Mouse (Mus musculus) c-Kit-positive CD71-positive TER-119-positive erythroid progenitor cells, embryonic 14.5 days (primary cell): ENCODE data around the gene Rufy3.

Source experiments
- DNase-seq: peaks from one replicate; pipeline ENCODE4 v3.0.0-alpha.2; 2013; ENCODE audit warnings: low spot score

Gene Rufy3

DNA sequence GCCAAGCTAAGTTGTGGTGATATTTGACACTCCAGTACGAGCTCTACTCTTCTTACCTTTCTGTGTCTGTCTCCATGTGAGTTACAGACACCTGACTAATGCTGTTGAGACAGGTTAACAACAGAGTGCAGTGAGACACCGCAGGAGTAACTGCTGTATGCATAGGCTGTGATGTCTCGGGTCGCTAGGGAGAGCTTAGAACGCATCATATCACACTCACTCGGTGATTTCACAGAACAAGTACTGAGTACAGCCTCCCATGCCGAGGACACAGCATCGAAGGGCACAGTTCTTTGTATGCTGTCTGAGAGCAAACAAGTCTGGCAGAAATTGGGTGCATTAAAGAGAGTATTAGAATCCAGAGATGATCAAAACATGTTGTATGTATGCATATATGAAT, 65.1 kb downstream of the Rufy3 start:
- no peak for DNase-seq

DNA sequence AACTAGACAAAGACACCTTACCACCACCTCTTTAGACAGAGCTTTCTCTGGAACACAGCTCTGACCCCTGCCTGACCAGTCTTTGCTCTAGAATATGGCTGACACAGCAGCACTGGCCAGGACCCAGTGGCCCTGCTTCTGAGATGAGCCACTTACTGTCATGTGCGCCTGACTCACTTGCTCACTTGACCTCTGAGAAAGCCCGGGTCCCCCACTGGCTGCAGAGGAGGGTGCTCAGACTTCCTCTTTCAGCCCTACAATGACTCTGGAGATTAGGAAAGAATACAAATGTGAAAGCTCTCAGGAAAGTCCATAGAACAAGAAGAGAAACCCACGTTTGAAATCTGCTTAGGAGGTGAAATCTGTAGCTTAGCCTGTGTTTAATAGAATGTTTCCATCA, 66.0 kb downstream of the Rufy3 start:
- DNase-seq = no peak

DNA sequence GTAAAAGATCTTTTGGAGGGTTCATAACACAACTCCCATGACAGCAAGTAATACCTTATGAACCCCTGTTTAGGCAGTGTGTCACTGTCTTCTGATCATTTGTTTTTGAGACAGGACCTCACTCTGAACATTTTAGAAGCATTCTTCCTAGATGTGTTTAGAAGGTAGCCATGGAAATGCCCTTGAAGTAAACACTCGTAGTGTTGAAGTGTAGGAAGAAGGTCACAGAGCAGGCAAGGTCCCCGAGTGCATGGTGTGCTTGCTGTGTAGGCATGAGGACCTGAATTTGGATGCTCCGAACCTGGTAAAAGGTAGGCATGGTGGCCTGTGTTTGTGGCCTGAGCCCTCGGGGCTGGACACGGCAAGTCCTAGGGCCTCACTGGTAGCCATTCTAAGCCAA, 66.7 kb downstream of the Rufy3 start:
- no peak for DNase-seq

DNA sequence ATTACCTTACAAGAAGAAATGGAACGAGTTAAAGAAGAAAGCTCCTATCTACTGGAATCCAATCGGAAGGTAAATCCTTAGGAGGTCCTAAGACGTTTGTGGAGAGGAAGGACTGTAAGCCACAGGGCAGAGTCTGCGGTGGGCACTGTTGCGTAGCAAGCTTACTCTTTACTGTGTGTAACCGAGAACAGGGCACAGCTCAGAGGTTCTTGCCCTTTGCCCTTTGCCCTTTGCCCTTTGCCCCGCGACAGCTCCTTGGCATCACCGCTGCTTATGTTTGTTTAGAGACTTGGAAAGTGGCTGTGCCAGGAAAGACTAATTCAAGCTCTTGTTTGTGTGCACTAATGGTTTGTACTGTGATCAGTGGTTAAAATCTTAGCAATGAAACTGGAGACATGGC, 67.6 kb downstream of the Rufy3 start:
- DNase-seq = no peak

DNA sequence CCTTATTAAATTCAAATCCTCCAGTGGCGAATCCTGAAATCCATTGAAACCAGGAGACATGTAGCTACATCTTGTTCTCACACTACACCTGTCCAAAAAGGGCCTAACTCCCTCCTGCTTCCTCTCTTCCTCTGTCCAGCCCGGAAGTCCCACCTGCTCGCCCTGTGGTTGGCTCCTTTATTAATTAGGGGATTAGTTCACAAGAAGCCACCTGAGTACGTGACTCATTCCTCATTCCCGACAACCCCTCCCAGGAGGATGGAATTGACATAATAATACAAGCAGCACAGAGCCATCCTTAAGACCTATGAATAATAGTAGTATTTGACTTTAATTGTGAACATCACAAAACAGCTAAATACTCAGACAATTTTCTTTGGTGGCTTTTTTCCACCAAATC, 69.2 kb downstream of the Rufy3 start:
- DNase-seq = no peak

DNA sequence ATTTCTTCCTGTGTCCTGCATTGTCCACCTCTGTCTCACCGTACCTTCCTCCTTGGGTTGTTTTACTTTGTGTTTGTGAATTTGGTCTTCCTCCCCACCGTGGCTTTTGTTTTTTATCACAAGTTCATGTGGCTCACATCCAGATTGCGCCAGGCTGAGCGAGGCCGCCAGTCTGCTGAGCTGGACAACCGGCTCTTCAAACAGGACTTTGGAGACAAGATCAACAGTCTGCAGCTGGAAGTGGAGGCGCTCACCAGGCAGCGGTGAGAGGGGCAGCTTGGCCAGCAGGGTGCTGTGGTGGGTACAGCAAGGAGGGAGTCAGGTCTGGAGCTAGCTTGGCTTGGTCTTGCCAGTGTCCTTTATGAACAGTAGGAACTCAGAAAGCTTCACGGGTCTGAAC, 77.9 kb downstream of the Rufy3 start:
- no peak for DNase-seq

DNA sequence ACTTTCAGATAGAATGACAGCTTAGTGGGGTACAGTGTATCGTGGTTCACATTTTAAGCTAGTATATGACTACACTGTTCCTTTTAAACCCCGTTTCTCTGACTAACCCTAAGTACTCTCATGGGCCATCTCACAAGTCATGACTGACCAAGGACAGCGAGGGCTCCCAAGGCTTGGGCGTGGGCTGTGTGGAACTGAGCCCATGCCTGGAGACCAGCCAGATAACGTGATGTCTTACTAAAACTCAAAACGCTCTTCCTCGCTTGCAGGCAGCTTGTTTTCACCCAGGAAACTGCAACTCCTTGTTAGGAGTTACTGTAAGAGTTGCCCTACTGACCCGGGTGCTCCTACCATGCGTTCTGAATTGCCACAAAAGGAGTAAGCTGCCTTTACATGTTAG, 78.7 kb downstream of the Rufy3 start:
- DNase-seq = no peak

DNA sequence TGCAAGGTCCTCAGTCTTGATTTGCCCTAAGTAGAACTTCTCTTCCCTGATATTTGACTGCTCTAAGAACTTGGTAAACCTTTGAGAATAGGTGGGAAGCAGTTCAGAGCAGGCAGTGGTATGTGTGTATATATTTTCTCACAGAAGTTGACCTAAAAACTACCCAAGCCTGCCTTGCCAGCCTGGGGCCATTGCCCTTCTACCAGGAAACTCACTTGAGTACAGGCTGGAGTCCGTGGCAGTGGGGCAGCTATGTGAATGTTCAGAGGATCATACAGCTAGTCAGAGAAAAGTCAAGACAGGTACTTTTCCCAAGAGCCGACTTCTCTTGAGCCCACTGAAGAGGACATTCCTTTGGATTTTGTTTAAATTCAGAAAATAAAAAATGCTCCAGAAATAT, 80.1 kb downstream of the Rufy3 start:
- DNase-seq = no peak

DNA sequence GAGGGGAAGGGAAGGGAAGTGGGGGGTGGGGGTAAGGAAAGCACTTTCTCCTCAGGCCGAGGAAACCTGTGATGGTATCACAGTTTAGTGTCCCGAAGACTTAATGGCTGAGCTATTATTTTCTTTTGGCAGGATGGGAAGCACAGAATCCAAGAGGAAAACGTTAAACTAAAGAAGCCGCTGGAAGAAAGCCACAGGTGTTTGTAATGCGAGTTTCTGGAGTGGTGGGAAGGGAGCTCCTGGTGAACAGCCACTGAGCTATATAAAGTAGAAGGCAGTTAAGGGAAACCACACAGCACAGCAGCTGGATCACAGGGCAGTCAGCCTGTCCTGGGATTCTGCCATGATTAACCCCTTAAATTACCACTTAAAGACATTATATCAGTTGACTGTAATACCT, 80.6 kb downstream of the Rufy3 start:
- DNase-seq = no peak

DNA sequence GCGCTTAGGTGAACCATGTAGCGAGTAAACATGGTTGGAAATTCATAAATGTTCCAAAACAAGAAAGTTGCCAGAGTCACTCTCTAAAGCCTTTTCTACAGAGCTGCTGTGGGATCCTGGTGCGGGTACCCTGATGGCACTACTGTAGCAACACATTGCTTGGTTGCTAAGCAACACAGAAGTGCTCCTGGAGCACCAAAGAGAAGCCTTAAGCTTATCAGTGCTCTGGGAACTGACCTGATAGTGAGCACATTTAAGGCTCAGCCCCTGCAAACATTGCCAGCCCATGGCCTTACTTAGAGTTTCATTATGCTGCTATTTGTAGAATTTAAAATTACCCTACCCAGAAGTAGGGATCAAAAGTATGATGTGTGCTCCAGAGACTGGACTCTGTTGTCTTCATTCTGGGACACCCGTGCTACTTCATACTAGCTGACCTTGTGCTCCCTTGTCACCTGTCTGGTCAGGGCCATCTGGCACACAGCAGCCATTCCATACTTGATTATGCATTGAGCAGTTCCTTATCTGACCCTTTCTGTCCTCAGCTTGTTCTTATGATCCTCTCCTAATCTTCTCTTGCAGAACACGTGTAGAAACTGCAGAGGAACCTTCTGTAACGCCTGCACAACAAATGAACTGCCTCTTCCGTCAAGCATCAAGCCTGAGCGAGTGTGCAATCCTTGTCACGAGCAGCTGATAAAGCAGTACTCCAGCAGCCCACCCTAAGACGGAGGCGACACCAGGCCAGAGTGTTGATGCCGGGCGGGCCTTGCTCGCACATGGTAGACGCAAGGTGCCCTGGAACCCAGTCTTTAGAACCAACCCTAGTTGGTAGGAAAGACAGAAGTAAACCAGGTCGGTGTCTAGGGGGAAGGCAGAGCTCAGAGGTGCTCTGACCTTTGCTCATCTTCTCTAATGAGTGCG, 84.7 kb downstream of the Rufy3 start:
- DNase-seq = peak; percentile 14

DNA sequence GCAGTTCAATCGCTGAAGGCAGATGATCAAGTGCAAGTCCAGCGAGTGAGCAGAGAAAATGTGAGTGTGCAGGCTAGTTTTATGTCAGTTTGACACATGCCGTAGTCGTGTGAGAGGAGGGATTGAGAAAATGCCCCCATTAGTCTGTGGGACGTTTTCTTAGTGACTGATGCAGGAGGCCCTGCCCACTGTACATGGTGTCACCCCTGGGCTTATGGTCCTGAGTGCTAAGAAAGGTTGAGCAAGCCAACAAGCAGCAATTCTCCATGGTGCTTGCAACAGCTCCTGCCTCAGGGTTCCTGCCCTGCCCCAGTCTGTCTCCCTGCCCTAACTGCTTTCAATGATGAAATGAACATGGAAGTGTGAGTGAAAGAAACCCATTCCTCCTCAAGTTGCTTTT, 87.7 kb downstream of the Rufy3 start:
- DNase-seq = no peak

DNA sequence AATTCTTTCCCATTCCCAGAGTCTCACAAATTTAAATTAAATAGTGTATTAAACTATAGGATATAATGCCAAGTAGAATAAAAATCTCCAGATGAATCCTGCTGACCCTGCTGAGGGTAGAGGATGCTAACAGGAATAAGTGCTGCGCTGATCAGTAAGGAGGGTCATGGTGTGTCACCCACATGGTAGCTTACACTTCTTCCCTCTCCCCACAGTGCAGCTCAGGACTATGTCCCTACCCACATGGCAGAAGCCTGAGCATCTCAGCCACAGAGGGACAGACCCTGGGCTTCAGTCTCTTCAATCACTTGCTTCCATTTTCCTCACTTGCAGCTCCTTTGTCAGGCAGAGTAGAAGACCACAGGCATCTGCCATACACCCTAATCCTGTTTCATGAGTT, 93.0 kb downstream of the Rufy3 start:
- no peak for DNase-seq

DNA sequence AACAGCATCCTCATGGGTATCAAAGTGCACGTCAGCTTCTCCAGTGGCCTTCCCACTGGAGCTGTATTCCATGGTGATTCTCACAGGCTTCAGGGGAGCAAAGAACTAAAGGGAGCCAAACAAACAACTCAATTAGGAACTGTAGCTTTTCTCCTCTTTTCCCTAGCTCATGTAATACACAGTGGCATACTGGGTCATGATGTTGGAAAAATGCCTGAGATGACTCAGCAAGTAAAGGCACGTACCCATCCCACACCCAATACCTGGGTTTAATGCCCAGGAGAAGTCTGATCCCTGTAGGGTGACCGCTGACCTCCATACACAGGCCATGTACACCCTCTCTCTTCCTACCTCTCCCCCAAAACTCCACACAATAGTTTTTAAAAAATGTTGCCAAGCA, 98.3 kb downstream of the Rufy3 start:
- DNase-seq = no peak

DNA sequence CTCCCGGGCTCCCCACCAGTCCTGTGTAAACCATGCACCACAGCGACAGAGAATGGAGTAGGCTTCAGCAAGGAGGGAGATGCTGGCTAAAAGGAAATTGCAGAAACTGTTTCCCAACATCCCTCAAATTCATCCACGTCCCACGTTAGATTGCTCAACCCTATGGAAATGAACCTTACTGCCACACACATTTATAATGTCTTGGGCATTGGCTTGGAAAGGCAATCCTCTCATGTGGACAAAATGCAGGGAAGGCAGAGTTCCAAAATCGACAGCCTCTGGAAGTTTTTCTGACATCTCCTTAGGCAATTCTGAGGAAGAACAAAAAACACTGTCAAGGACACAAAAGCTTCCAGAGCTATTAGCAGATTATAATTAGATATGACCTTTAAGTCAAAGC, 99.0 kb downstream of the Rufy3 start:
- DNase-seq = no peak

DNA sequence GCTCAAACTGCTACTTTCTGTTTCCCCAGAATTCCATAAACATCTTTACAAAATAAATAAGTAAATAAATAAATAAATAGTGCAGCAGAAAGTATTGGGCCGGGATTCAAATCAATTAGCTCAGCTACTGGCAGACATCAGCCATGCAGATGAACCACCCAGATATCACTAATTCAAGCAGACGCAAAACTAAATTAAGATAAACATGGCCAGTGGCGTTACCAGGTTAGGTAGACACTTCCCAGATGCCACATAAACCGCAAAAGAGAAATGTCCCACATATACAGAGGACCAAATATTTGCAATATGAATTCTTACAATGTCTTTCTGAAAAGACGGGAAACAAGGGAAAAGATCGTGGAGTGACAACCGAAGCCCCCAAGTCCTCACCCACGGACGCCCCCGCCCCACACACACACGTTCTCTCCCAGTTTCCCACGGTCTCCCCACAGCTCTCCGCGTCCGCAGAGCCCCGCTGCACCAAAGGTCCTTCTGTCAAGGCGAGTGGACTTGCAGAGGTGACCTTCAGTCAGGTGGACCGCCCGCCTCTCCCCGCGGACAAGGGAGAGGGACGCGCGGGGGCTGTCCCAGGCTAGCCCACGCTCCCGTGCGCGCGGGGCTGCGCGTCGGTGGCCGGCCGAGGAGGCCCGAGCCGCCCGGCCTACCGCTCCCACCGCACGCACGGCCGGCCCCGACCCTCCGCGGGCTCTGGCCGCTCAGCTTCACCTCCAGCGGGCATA, 110.0 kb downstream of the Rufy3 start:
- DNase-seq = peak; percentile 53

DNA sequence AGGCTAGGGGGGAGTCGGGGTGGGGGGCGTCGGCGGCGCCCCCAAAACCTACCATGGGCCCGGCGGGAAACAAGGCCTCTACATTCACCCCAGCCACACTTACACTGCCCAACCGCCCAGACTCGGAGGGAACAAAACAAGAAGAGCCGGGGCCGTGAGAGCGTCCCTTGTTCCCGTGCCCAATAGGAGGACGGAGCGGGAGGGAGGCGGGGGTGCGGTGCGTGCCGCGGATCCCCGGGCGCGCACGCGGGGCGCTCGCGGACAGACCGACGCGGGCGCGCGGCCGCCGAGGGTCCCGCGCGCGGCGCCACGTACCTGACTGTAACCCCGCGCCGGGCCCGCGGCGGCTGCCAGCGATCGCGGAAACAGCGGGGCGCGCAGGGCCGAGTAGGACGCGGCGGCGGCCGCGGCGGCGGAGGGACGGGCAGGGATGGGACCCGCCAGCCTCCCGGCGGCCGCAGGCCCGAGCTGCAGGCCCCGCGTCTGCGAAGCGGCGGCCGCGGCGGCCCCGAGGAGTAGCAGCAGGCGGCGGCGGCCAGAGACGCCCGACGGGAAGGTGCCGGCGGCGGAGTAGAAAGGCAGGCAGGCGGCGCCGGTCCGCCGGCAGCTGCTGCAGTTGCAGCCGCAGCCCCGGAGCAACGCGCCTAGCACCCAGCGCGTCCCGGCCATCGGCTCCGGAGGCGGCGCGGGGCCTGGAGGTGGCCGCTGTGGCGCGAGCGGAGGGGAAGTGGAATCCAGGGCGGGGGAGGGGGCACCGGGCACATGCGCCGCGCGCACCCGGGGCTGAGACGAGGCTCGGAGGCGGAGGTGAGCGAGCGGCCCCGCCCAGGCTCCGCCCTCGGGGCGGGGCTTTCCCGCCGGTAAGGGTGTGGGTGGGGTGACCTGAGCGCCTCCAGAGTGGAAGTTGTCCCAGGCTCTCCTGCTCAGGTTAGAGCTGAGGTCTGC, 110.9 kb downstream of the Rufy3 start, which contains the start of gene Grsf1:
TSS of gene Grsf1 (minus strand) at position 729 of the 945 bp plus-strand sequence.
- peak; percentile 84 for DNase-seq

DNA sequence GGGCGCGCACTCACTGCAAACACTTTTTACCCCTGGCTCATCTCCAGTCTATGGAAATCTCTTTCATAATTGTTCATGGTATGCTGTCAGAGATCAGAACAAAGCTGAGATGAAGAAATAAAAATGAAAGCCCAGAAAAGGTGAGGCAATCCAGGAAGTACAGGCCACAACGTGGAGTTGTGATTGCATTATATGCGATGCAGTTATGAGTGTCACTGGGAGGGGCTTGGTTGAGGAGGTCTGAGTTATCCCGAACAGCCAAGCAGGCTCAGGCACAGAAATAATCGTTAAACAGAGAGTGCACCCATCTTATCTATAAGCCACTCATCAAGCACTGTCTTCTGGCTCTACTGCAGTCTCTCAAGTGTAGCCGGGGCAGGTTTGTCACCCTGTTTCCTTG, 114.1 kb downstream of the Rufy3 start:
- DNase-seq = no peak

DNA sequence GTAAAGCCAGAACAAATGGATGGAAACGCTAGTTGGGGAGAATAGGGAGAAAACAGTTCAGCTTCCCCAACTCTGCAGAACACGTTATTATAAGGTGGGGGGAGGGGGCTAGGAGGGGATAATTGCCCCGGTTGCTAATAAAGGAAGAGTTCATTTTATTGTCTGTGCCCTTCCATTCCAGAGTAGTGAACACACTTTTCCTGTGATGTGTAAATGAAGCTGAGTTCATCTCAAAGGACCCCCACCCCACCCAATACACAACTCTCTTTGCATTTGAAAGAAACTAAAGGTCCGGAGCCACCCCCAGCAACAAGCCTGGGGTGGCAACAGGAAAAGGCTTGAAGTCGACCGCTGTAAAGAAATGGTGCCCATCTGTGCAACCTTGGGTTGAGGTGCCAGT, 114.5 kb downstream of the Rufy3 start:
- DNase-seq = no peak

DNA sequence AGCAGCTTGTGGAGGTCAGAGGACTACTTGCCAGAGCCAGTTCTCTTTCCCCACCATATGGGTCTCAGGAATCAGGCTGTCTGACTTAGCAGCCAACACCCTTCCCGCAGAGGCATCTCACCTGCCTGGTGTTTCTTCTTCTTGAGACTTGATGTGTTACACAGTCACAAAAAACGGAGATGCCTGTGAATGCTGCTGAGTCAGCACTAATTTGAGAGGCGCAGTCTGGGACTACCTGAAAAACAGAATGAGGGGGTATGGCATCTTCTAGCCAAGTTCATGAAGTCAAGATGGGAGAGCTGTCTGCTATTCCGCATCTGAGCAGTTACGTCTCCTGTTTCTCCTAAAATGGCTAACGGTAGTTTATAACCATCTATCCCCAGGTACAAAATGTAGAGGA, 115.7 kb downstream of the Rufy3 start:
- no peak for DNase-seq

DNA sequence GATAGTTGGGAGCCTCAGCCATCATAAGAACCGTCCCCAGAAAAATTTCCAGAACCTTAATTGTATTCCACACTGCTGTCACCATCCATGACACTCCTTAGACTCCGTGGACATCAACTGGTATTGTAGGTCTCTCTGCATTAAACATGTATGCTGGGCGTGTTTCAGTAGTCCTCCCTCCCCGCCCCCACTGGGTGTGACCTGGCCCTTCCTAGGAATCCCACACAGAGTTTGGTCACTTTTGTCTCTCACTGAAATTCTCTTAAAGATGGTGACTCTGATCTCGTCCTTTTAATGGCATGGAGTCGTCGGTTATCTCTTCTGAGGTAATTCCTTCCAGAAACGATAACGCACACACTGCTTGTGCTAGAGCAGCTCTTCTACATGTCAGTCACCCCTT, 118.9 kb downstream of the Rufy3 start:
- no peak for DNase-seq

DNA sequence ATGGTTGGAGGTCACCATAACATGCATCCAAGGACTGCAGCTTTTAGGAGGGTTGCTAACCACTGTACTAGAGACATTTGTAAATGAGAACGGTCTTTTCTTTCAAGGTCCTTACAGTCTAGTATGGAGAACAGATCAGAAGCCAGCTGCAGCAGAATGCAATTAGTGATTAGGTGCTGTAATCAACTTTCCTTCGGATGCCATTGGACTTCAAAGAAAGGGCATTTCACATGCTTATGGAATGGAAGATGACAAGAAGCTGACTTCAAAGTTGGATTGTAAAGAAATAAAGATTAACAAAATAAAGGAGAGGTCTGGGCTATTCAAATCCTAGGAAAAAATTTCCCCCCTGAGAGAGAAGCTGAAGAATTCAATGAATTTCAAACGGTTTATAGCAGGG, 119.4 kb downstream of the Rufy3 start:
- no peak for DNase-seq

DNA sequence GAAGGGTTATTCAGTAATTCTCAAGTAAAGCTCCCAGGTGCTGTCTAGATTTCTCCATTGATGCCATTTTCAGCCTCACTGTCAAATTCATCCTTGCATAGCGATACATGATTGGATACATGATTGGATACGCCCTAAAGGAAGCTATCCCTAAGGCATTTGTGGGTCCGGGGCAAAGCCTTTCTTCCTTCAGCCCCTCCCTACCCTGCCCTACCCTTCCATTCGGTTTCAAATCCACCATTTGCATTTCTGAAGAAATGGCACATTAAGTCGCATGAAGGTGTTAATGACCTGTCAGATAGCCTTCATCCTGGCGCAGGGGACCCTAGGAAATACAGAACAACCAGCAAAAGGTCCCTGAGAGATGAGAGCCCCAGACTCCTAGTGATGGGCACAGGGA, 120.5 kb downstream of the Rufy3 start:
- DNase-seq = no peak
